Mouse (Mus musculus): ENCODE data around the gene Rnf123. TPM values are rescaled to one million over a fixed set of nuclear protein-coding genes. Genes with fewer than 3 reads are reported as not detected.
"Not testable (repeated sequence)": the region's sequence is repeated elsewhere in the genome, so short reads cannot be mapped to it uniquely, and the experiment has no call there.

Rnf123 gene
- total RNA-seq, 1 experiment from 2014 or later: 21.5 TPM

GRCm38 (mm10) chr9:108049561-108050251, 33.4 kb downstream of the Rnf123 start:
- ATAC-seq (replicated peaks; ENCODE audit: insufficient number of reproducible peaks, low FRiP score, low TSS enrichment, poor library complexity, severe bottlenecking): no peak

DNA sequence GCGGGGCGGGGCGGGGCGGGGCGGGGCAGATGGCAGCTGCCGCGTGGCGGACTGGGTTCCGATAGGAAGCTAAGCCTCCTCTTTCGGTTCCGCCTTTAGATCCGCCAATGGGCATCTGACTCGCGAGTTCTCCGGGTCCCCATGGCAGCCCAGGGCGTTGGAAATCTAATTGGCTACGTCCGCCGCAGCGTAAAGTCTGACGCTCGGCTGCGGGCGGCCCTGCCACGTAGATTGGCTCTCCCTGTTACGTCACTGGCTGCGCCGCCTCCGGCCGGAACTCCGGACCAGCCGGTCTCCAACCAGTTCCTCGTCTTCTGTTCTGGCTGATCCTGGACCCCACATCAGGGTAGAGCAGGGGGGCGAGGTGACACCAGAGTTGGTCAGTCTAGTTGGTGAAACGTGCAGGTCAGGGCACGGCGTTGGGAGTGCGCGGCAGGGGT, 34.1 kb downstream of the Rnf123 start, which contains the start of gene Gmppb:
TSS of gene Gmppb (plus strand) at position 227 of the 440 bp plus-strand sequence.
- ATAC-seq (replicated peaks; ENCODE audit: insufficient number of reproducible peaks, low FRiP score, low TSS enrichment, poor library complexity, severe bottlenecking): peak; percentile 87

DNA sequence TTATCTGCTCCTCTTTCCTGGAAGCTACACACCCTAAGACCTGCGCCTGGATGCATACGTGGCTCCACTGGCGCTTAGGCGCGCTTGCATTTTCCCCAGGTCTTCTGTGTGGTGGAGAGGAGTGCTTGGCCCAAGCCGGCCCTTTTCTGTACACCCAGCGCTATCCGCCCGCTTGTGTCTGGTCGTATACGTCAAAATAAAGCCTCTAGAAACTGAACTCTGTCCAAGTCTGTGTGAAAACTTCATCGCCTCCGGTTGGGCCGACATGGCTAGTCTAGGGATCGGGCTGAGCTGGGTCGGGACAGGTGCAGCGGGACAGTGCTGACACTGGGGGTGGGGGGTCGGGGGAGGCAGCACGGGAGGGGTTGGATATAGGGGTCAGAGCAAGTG, 34.6 kb downstream of the Rnf123 start:
- ATAC-seq (replicated peaks; ENCODE audit: insufficient number of reproducible peaks, low FRiP score, low TSS enrichment, poor library complexity, severe bottlenecking): no peak

- no peak for ATAC-seq (replicated peaks; ENCODE audit: insufficient number of reproducible peaks, low FRiP score, low TSS enrichment, poor library complexity, severe bottlenecking)
These were observed 35.3 kb downstream of the Rnf123 start for GRCm38 (mm10) chr9:108047601-108048565.

DNA sequence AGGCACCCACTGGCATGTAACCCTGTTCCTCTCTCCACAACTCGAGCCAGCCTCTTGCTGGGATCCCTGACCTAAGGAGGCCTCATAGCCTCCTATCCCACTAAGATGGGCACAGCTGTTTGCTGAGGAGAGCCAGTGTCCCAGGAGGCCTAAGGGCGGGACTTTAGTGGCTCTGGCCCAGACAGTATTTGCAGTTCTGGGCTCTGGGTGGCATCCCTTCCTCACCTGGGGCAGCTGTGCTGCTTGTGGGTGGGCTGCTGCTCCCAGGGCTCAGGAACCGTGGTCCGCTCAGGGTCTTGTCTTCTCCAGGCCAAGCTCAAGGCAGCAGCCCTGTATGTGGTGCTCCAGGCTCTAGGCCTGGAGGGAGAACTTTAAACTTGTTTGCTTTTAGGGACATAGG, 36.6 kb downstream of the Rnf123 start:
- ATAC-seq (replicated peaks; ENCODE audit: insufficient number of reproducible peaks, low FRiP score, low TSS enrichment, poor library complexity, severe bottlenecking): no peak

DNA sequence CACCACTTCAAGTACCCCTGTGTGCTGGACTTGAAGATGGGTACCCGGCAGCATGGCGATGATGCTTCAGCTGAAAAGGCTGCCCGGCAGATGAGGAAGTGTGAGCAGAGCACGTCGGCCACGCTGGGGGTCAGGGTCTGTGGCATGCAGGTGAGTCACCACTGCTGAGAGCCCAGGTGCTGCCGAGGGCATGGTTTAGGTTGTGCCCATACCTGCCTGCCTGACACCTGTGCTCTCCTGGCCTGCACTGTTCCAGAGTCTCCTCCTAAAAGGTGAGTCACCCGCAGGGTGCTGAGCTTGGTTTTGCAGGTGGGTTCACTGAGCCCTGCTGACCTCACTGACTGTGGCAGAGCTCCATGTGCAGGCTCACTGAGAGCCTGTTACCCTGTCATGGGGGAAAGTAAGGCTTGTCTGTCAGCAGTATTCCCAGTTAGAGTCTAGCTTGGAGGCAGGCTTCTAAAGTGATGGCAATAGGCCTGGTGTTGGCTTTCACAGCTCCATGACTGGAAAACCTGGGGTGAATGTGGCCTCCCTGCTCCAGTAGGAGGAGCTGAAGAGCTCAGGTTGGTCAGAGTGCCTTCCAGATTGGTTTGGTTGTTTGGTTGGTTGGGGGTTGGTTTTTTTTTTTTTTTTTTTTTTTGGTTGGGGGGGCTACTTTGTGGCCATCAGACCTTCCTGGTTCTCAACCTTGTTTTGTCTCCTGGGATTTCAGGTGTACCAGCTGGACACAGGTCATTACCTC, 38.2 kb downstream of the Rnf123 start:
- ATAC-seq (replicated peaks; ENCODE audit: insufficient number of reproducible peaks, low FRiP score, low TSS enrichment, poor library complexity, severe bottlenecking): no peak

GRCm38 (mm10) chr9:108035331-108036156, 47.6 kb downstream of the Rnf123 start:
- no peak for ATAC-seq (replicated peaks; ENCODE audit: insufficient number of reproducible peaks, low FRiP score, low TSS enrichment, poor library complexity, severe bottlenecking)

GRCm38 (mm10) chr9:108032126-108032525, 51.0 kb downstream of the Rnf123 start:
- no peak for ATAC-seq (replicated peaks; ENCODE audit: insufficient number of reproducible peaks, low FRiP score, low TSS enrichment, poor library complexity, severe bottlenecking)

DNA sequence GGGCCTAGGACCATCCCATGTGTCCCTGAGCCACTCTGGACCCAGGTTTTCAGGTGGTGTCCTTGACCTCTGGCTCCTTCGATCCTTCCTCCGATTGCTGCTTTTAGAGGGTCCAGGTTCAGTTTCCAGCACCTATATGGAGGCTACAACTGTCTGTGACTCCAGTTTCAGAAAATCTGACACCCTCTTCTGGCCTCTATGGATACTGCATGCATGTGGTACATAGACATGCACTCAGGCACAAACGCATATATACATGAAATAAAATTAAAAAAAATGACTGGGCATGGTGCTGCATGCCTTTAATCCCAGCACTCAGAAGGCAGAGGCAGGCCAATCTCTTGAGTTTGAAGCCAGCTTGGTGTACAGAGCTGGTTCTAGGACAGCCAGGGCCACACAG, 55.3 kb downstream of the Rnf123 start:
- no peak for ATAC-seq (replicated peaks; ENCODE audit: insufficient number of reproducible peaks, low FRiP score, low TSS enrichment, poor library complexity, severe bottlenecking)

- ATAC-seq (replicated peaks; ENCODE audit: insufficient number of reproducible peaks, low FRiP score, low TSS enrichment, poor library complexity, severe bottlenecking): no peak
These were observed 56.6 kb downstream of the Rnf123 start for GRCm38 (mm10) chr9:108026584-108026983.

GRCm38 (mm10) chr9:108023216-108023615, 59.9 kb downstream of the Rnf123 start:
- ATAC-seq (replicated peaks; ENCODE audit: insufficient number of reproducible peaks, low FRiP score, low TSS enrichment, poor library complexity, severe bottlenecking): no peak

DNA sequence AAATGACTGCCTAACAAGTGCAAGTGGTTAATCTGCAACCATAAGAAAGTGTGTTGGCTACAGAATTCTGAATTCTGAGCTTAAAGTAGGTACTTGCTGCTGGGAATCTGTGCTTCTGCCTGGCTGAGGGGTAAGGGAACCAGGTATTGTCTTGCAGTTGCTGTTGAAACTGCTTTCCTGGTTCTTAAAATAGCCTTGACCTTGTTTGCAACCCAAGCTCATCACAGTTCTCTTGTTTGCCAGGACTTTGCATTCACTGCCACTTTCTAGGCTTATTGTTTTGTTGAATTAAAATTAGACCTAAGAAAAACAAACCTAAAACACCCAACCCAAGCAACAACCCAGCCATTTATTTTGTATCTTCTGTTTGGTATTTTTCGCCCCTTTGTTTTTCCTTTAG, 62.4 kb downstream of the Rnf123 start:
- ATAC-seq (replicated peaks; ENCODE audit: insufficient number of reproducible peaks, low FRiP score, low TSS enrichment, poor library complexity, severe bottlenecking): no peak

DNA sequence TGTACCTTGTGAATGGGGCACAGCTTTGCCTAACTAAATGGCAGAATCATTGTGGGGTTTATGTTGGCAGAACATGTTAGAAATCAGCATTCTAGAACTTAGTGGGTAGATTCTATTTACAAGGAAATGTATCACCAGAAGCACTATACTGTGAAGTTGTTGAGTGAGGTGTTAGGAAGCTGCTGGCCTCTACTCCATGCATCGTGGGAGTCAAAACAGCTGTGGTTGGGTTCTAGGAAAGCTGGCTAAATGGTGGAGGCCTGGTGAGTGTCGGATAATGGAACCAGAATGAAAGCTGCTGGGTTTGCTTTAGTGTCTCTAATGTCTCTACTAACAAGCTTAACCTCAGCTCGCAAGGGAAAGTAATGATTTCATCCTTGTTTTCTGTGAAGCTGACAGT, 66.0 kb downstream of the Rnf123 start:
- ATAC-seq (replicated peaks; ENCODE audit: insufficient number of reproducible peaks, low FRiP score, low TSS enrichment, poor library complexity, severe bottlenecking): no peak

DNA sequence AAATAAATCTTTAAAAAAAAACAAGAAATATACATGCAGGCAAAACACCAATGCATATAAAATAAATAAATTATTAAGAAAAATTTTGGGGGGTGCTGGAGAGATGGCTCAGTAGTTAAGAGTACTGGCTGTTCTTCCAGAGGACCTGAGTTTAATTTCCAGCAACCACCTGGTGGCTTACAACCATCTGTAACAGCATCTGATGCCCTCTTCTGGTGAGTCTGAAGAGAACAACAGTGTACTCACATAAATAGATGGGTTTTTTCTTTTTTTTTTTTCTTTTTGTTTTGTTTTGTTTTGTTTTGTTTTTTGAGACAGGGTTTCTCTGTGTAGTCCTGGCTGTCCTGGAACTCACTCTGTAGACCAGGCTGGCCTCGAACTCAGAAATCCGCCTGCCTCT, 69.6 kb downstream of the Rnf123 start:
- not testable (repeated sequence) for ATAC-seq (replicated peaks; ENCODE audit: insufficient number of reproducible peaks, low FRiP score, low TSS enrichment, poor library complexity, severe bottlenecking)

- no peak for ATAC-seq (replicated peaks; ENCODE audit: insufficient number of reproducible peaks, low FRiP score, low TSS enrichment, poor library complexity, severe bottlenecking)
These were observed 72.8 kb downstream of the Rnf123 start for GRCm38 (mm10) chr9:108010385-108010784.

GRCm38 (mm10) chr9:108008041-108008440, 75.1 kb downstream of the Rnf123 start:
- no peak for ATAC-seq (replicated peaks; ENCODE audit: insufficient number of reproducible peaks, low FRiP score, low TSS enrichment, poor library complexity, severe bottlenecking)

DNA sequence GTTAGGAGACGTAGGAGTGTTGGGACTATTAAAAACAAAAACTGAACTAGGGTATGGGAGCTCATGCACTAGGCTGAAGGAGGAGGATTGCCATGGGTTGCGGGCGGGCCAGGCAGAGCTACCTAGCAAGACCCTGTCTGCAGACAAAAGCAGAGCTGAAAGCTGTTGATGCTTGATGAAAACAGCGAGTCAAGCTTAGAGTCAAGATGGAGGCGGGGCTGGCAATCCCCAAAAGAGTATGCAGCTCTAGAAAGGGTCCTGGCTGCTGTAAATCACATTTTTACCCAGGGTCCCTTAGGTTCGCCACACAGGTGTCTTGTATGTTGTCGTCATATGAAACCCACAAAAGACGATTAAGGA, 79.6 kb downstream of the Rnf123 start:
- ATAC-seq (replicated peaks; ENCODE audit: insufficient number of reproducible peaks, low FRiP score, low TSS enrichment, poor library complexity, severe bottlenecking): no peak

- ATAC-seq (replicated peaks; ENCODE audit: insufficient number of reproducible peaks, low FRiP score, low TSS enrichment, poor library complexity, severe bottlenecking): no peak
These were observed 80.2 kb downstream of the Rnf123 start for GRCm38 (mm10) chr9:108002778-108003530.
